Mouse (Mus musculus): Measurements from ENCODE around the gene Imp3. TPM values are rescaled to one million over a fixed set of nuclear protein-coding genes. Genes with fewer than 3 reads are reported as not detected.

Gene Imp3
- polyA plus RNA-seq (2014; fragmentation: Illumina TruSeq; extraction: RNeasy Lipid Tissue Mini Kit (QIAGEN cat#74804); ENCODE audit: low read depth, low replicate concordance): 51.7 TPM

GRCm38 (mm10) chr9:56937223-56938160 lies at the start of gene Imp3:
TSS of gene Imp3 (plus strand) at chr9:56937475.

GRCm38 (mm10) chr9:56928041-56928811 lies 9.0 kb upstream of the Imp3 start, which contains the start of gene Snx33:
TSS of gene Snx33 (minus strand) at chr9:56928371.

GRCm38 (mm10) chr9:56950414-56951400 lies 13.4 kb downstream of the Imp3 start, which contains the start of gene Snupn:
TSS of gene Snupn (plus strand) at chr9:56950878.

Other genes with a start within 250 kb of the Imp3 start
- not detected for gene Lingo1, start 141.0 kb upstream of the Imp3 start, polyA plus RNA-seq (2014; fragmentation: Illumina TruSeq; extraction: RNeasy Lipid Tissue Mini Kit (QIAGEN cat#74804); ENCODE audit: low read depth, low replicate concordance)
- gene Odf3l1, start 72.8 kb upstream of the Imp3 start, polyA plus RNA-seq (2014; fragmentation: Illumina TruSeq; extraction: RNeasy Lipid Tissue Mini Kit (QIAGEN cat#74804); ENCODE audit: low read depth, low replicate concordance): not detected
- gene Cspg4, start 72.4 kb upstream of the Imp3 start, polyA plus RNA-seq (2014; fragmentation: Illumina TruSeq; extraction: RNeasy Lipid Tissue Mini Kit (QIAGEN cat#74804); ENCODE audit: low read depth, low replicate concordance): 0.29 TPM
- 3.6 TPM for gene Snx33, start 9.1 kb upstream of the Imp3 start, polyA plus RNA-seq (2014; fragmentation: Illumina TruSeq; extraction: RNeasy Lipid Tissue Mini Kit (QIAGEN cat#74804); ENCODE audit: low read depth, low replicate concordance)
- gene Snupn, start 13.4 kb downstream of the Imp3 start, polyA plus RNA-seq (2014; fragmentation: Illumina TruSeq; extraction: RNeasy Lipid Tissue Mini Kit (QIAGEN cat#74804); ENCODE audit: low read depth, low replicate concordance): 20.1 TPM
- 69.1 TPM for gene Ptpn9, start 57.4 kb downstream of the Imp3 start, polyA plus RNA-seq (2014; fragmentation: Illumina TruSeq; extraction: RNeasy Lipid Tissue Mini Kit (QIAGEN cat#74804); ENCODE audit: low read depth, low replicate concordance)
- gene Sin3a, start 134.6 kb downstream of the Imp3 start, polyA plus RNA-seq (2014; fragmentation: Illumina TruSeq; extraction: RNeasy Lipid Tissue Mini Kit (QIAGEN cat#74804); ENCODE audit: low read depth, low replicate concordance): 33.1 TPM
- gene Man2c1, start 193.2 kb downstream of the Imp3 start, polyA plus RNA-seq (2014; fragmentation: Illumina TruSeq; extraction: RNeasy Lipid Tissue Mini Kit (QIAGEN cat#74804); ENCODE audit: low read depth, low replicate concordance): 15.5 TPM
- gene Neil1, start 210.8 kb downstream of the Imp3 start, polyA plus RNA-seq (2014; fragmentation: Illumina TruSeq; extraction: RNeasy Lipid Tissue Mini Kit (QIAGEN cat#74804); ENCODE audit: low read depth, low replicate concordance): 0.93 TPM
- 10.6 TPM for gene Commd4, start 220.9 kb downstream of the Imp3 start, polyA plus RNA-seq (2014; fragmentation: Illumina TruSeq; extraction: RNeasy Lipid Tissue Mini Kit (QIAGEN cat#74804); ENCODE audit: low read depth, low replicate concordance)

Data from adrenal gland, adult 10 weeks (tissue).